Mouse (Mus musculus) liver, postnatal 0 days (tissue): ENCODE results near the gene Arid3b. TPM values are rescaled to one million over a fixed set of nuclear protein-coding genes. Genes with fewer than 3 reads are reported as not detected.

ENCODE experiments used
- ATAC-seq: fragments of 200-750 bp; cut with Nextera tagmentation; 2 replicates; pipeline ENCODE4 v1.8.0; 2017; ENCODE audit warnings: mild to moderate bottlenecking, moderate library complexity
- DNase-seq: peaks from one replicate; pipeline ENCODE4 v3.0.0-alpha.2; 2016
- H3K27ac ChIP-seq: fragments of 300-500 bp; sonication (generic); 2 replicates; pipeline ENCODE4 v1.5.1; 2014; ENCODE audit warnings: antibody characterized with exemption, moderate library complexity, mild to moderate bottlenecking, low read depth
- H3K27me3 ChIP-seq: fragments of 300-500 bp; sonication (generic); 2 replicates; pipeline ENCODE4 v1.6.1; 2014; ENCODE audit warnings: low read length, control low read depth, mixed read lengths; ENCODE audit not compliant: insufficient read depth
- H3K36me3 ChIP-seq: fragments of 300-500 bp; sonication (generic); replicated peaks from 2 replicates; pipeline ENCODE4 v1.6.1; 2014; ENCODE audit warnings: mild to moderate bottlenecking, control low read depth, low read length, moderate library complexity, mixed read lengths; ENCODE audit not compliant: insufficient read depth
- H3K4me1 ChIP-seq: fragments of 300-500 bp; sonication (generic); 2 replicates; pipeline ENCODE4 v1.6.1; 2014; ENCODE audit warnings: antibody characterized with exemption, mild to moderate bottlenecking, control low read depth; ENCODE audit not compliant: insufficient read depth
- H3K4me2 ChIP-seq: fragments of 300-500 bp; sonication (generic); 2 replicates; pipeline ENCODE4 v1.6.1; 2014; ENCODE audit warnings: low read depth, mild to moderate bottlenecking, low read length, moderate library complexity, mixed read lengths
- H3K4me3 ChIP-seq: fragments of 300-500 bp; sonication (generic); 2 replicates; pipeline ENCODE4 v1.5.1; 2014; ENCODE audit warnings: low read depth, low read length
- H3K9ac ChIP-seq: fragments of 300-500 bp; sonication (generic); replicated peaks from 2 replicates; pipeline ENCODE4 v1.6.1; 2014; ENCODE audit warnings: mild to moderate bottlenecking, moderate library complexity
- H3K9me3 ChIP-seq: fragments of 300-500 bp; sonication (generic); 2 replicates; pipeline ENCODE4 v1.6.1; 2016; ENCODE audit warnings: mild to moderate bottlenecking, control low read depth, low read length, mixed read lengths
- CTCF ChIP-seq: sonication (generic); IDR thresholded peaks from 2 replicates; pipeline ENCODE4 v1.5.1; 2016; ENCODE audit warnings: antibody characterized with exemption, low read depth
- EP300 ChIP-seq: IDR thresholded peaks from 2 replicates; pipeline ENCODE4 v1.6.1; 2016; ENCODE audit warnings: antibody characterized with exemption, low read depth, mild to moderate bottlenecking
- WGBS: fragments of 180-500 bp; shearing (Covaris S2); extraction: QIAGEN DNeasy Blood & Tissue Kit; methylation state at CpG from one replicate; pipeline ENCODE4 v1.1.7; 2014; ENCODE audit not compliant: insufficient replicate concordance; 5-methylcytosine and 5-hydroxymethylcytosine counted together
- polyA plus RNA-seq: library from polyadenylated mRNA; unstranded; fragments of >200 nt; fragmentation: Nextera tagmentation; extraction: Ambion mirVana; gene quantifications from 2 replicates; pipeline ENCODE4 v1.2.1, GENCODE M21; 2015

The Arid3b gene
- polyA plus RNA-seq, 1 experiment from 2014 or later = 4.7 TPM

- no peak for DNase-seq
- peak overlapping the region; percentile 99 for H3K27ac ChIP-seq
- ATAC-seq = no peak
- 91% methylated on average over 13 of the region's 13 CpGs for WGBS
- peaks cover 66% of the 10 kb centered on the region for H3K4me1 ChIP-seq
- H3K4me2 ChIP-seq = peak overlapping the region; percentile 94
- peak overlapping the region; percentile 98 for H3K9ac ChIP-seq
- peaks cover 55% of the 10 kb centered on the region for H3K36me3 ChIP-seq
- H3K27me3 ChIP-seq = no peaks in the 10 kb centered on the region
- H3K9me3 ChIP-seq = no peaks in the 10 kb centered on the region
- TF ChIP-seq EP300 (no peak), CTCF (no peak)
- peak overlapping the region; percentile 89 for H3K4me3 ChIP-seq
These were observed 74.7 kb downstream of the Arid3b start for GRCm38 (mm10) chr9:57761563-57762551.

DNA sequence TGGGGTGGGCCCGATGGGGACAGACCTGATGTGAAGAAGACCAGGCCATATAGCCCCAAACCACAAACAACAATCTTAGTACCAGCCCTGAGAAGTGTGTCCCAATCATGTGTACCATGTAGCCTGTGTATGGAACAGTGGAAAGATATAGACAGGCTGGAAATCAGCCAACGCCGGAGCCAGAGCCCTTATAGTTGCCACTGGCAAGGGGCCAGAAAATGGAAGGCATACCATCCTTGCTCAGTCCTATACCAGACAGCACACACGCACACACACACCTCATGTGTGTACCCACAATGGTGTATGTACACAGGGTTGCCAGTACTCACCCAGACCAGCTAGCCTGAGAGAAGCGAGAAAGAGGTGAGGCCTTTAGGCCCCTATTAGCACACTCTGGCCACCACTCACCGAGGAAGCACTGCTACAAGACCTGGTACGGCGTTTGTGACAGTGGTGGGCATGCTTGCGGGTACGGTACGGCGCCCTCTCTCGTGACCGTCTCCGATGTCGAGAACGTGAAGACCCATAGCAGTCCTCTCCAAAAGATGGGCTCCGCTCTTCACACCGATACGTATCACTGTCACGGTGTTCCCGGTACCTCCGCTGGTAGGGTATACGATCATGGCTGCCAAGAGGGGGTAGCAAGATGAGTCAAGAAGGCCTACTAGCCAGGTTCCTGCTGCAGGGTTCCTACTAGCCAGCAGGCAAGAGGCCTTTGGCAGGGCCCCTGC, 76.0 kb downstream of the Arid3b start:
- H3K36me3 ChIP-seq = peaks cover 62% of the 10 kb centered on the region
- no peak overlapping the region for H3K27ac ChIP-seq
- H3K9ac ChIP-seq = no peak overlapping the region
- ATAC-seq = no peak
- TF ChIP-seq EP300 (no peak), CTCF (no peak)
- DNase-seq = no peak
- no peak overlapping the region for H3K4me2 ChIP-seq
- H3K4me3 ChIP-seq = no peak overlapping the region
- H3K9me3 ChIP-seq = no peaks in the 10 kb centered on the region
- peaks cover 54% of the 10 kb centered on the region for H3K4me1 ChIP-seq
- no peaks in the 10 kb centered on the region for H3K27me3 ChIP-seq
- 95% methylated on average over 24 of the region's 24 CpGs for WGBS

GRCm38 (mm10) chr9:57759289-57759688, 77.3 kb downstream of the Arid3b start:
- Histone ChIP-seq H3K36me3 (peaks cover 75% of the 10 kb centered on the region), H3K9ac (peak overlapping the region; percentile 36; the same call in 1 of the 2 replicates), H3K9me3 (no peaks in the 10 kb centered on the region), H3K4me2 (peak overlapping the region; percentile 27; the same call in 1 of the 2 replicates), H3K27me3 (no peaks in the 10 kb centered on the region), H3K27ac (peak overlapping the region; percentile 2; the same call in 1 of the 2 replicates), H3K4me1 (peaks cover 53% of the 10 kb centered on the region), H3K4me3 (no peak overlapping the region)
- DNase-seq (peak; percentile 87), ATAC-seq (peak; percentile 63)
- 16% methylated on average over 6 of the region's 6 CpGs for WGBS
- peak; percentile 100 for TF ChIP-seq CTCF
- no peak for TF ChIP-seq EP300

DNA sequence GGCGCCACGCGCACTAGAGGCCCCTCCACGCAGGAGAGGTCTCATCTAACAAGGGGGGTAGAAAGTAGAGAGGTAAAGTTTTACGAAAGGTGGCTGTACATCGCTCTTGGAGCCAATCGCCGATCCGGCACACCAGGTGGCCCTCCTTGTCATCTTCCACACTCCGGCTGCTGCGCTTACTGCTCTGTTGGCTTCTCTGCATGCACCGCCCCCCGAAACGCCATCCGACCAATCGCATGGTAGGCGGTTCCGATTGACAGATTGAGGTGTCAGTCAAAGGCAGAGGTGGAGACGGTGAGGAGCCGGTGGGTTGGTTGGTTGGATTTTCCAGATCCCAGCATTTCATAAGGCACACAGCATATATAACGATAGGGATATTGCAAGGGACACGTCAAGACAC, 78.1 kb downstream of the Arid3b start:
- TF ChIP-seq EP300 = no peak
- TF ChIP-seq CTCF = no peak
- Histone ChIP-seq H3K4me2 (peak overlapping the region; percentile 13), H3K36me3 (peaks cover 83% of the 10 kb centered on the region), H3K4me1 (peaks cover 47% of the 10 kb centered on the region), H3K9ac (no peak overlapping the region), H3K27me3 (no peaks in the 10 kb centered on the region), H3K9me3 (no peaks in the 10 kb centered on the region), H3K4me3 (no peak overlapping the region), H3K27ac (peak overlapping the region; percentile 49; the same call in 1 of the 2 replicates)
- ATAC-seq (no peak), DNase-seq (no peak)
- 93% methylated on average over 22 of the region's 22 CpGs for WGBS

DNA sequence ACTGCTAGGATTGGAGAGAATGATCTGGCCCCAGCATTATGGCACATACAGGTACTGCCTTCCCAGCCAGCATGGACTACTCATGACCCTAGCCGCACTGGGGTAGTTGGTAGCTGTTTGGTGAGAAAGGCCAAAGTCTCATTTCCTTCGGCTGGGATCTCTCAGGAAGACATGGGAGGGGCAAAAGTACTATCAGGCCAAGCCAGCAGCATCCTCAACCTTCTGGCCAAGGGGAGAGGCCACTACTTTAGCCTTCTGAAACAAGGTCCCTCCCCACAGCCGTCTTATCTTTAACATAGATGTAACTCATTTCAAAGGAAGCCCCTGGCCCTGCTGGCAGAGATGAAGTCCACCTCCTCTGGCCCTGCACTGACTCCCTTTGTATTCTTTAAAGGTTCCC, 79.0 kb downstream of the Arid3b start:
- WGBS = 47% methylated on average over 3 of the region's 3 CpGs
- DNase-seq (no peak), ATAC-seq (peak; percentile 62)
- H3K27me3 ChIP-seq = no peaks in the 10 kb centered on the region
- H3K27ac ChIP-seq = peak overlapping the region; percentile 49
- peaks cover 92% of the 10 kb centered on the region for H3K36me3 ChIP-seq
- TF ChIP-seq CTCF (no peak), EP300 (peak; percentile 75)
- no peaks in the 10 kb centered on the region for H3K9me3 ChIP-seq
- peak overlapping the region; percentile 13; the same call in 1 of the 2 replicates for H3K4me2 ChIP-seq
- H3K4me3 ChIP-seq = no peak overlapping the region
- peaks cover 38% of the 10 kb centered on the region for H3K4me1 ChIP-seq
- peak overlapping the region; percentile 12; the same call in 1 of the 2 replicates for H3K9ac ChIP-seq

DNA sequence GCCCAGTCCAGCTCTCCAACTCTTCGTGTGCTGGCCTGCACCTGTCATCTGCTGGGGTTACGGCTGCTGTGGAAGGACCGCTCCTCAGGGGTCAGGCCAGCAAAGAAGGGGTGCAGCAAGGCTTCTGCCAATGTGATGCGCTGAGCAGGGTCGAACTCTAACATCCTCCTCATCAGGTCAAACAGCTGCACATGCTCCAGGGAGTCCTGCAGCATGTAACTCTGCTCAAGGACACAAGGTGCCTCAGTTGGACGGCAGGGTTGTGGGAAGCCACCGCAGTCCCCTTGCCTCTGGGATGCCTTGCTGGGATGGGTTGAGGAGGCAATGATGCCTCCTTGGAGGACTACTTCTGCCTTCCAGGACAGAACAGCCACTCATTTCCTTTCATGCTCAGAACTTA, 85.7 kb downstream of the Arid3b start:
- H3K27ac ChIP-seq = no peak overlapping the region
- H3K4me2 ChIP-seq = no peak overlapping the region
- H3K4me1 ChIP-seq = no peaks in the 10 kb centered on the region
- 89% methylated on average over 7 of the region's 7 CpGs for WGBS
- no peaks in the 10 kb centered on the region for H3K27me3 ChIP-seq
- H3K4me3 ChIP-seq = no peak overlapping the region
- no peaks in the 10 kb centered on the region for H3K9me3 ChIP-seq
- DNase-seq (no peak), ATAC-seq (no peak)
- TF ChIP-seq EP300 (no peak), CTCF (no peak)
- no peak overlapping the region for H3K9ac ChIP-seq
- H3K36me3 ChIP-seq = peaks cover 100% of the 10 kb centered on the region
